ENCODE assay signal across 8 mouse cellular contexts in genomic region chr3:9573581-9573980, GRCm38 (mm10). TPM values are rescaled to one million over a fixed set of nuclear protein-coding genes. Genes with fewer than 3 reads are reported as not detected.
DNase-seq lines count a peak whose midpoint lies in the region; ATAC-seq and TF ChIP-seq lines count a peak whose summit lies in the region.

No protein-coding gene starts in this region.

- no peak overlapping the region for H3K9ac ChIP-seq in heart, postnatal 0 days (replicated peaks; ENCODE audit: low read depth, low read length)
- no peak overlapping the region for H3K9ac ChIP-seq in limb, embryonic 12.5 days (replicated peaks)

- peak; percentile 55; the same call in 1 of the 2 replicates for TF ChIP-seq EP300 in heart, postnatal 0 days (IDR thresholded peaks at IDR 0.05; ENCODE audit: low read depth)

- no peak overlapping the region for H3K4me2 ChIP-seq in heart, postnatal 0 days (ENCODE audit: low read depth, low read length)
- no peak overlapping the region for H3K4me2 ChIP-seq in limb, embryonic 12.5 days
- H3K4me2 ChIP-seq in myocyte (ENCODE audit: low read depth) = peak overlapping the region; percentile 31

- H3K4me3 ChIP-seq in heart, postnatal 0 days (ENCODE audit: low read depth, low read length) = no peak overlapping the region
- no peak overlapping the region for H3K4me3 ChIP-seq in limb, embryonic 12.5 days (replicated peaks)
- no peak overlapping the region for H3K4me3 ChIP-seq in myocyte

- WGBS in heart, postnatal 0 days = 5% methylated on average over 6 of the region's 6 CpGs
- 11% methylated on average over 6 of the region's 6 CpGs for WGBS in limb, embryonic 12.5 days

- H3K27ac ChIP-seq in heart, postnatal 0 days (ENCODE audit: low read depth) = no peak overlapping the region
- no peak overlapping the region; the same call in 1 of the 2 replicates for H3K27ac ChIP-seq in limb, embryonic 12.5 days

- peak; percentile 87 for ATAC-seq in heart, postnatal 0 days (ENCODE audit: insufficient read depth, low read depth)
- peak; percentile 61; the same call in 1 of the 2 replicates for ATAC-seq in limb, embryonic 12.5 days (ENCODE audit: insufficient number of reproducible peaks, insufficient read depth, low FRiP score, low TSS enrichment, low read depth)

- no peaks in the 10 kb centered on the region for H3K36me3 ChIP-seq in heart, postnatal 0 days (replicated peaks; ENCODE audit: control insufficient read depth, insufficient read depth, low read length)
- H3K36me3 ChIP-seq in limb, embryonic 12.5 days = no peaks in the 10 kb centered on the region
- no peaks in the 10 kb centered on the region for H3K36me3 ChIP-seq in myocyte (ENCODE audit: control insufficient read depth, insufficient read depth)

- no peak overlapping the region for H3ac ChIP-seq in myocyte (ENCODE audit: control insufficient read depth, insufficient read length)

- no peaks in the 10 kb centered on the region for H3K27me3 ChIP-seq in heart, postnatal 0 days (ENCODE audit: control insufficient read depth, insufficient read depth, low read length)
- H3K27me3 ChIP-seq in limb, embryonic 12.5 days = no peaks in the 10 kb centered on the region
- no peaks in the 10 kb centered on the region for H3K27me3 ChIP-seq in myocyte (ENCODE audit: control insufficient read depth, insufficient read depth, insufficient read length)

- TF ChIP-seq POLR2A in myocyte (IDR thresholded peaks at IDR 0.05; ENCODE audit: insufficient read length, low read depth) = no peak

- no peak for TF ChIP-seq CTCF in heart, postnatal 0 days (IDR thresholded peaks at IDR 0.05; ENCODE audit: low read depth)

- H3K9me3 ChIP-seq in heart, postnatal 0 days (replicated peaks; ENCODE audit: control insufficient read depth, low read length) = no peaks in the 10 kb centered on the region
- H3K9me3 ChIP-seq in limb, embryonic 12.5 days = no peaks in the 10 kb centered on the region

- H3K4me1 ChIP-seq in heart, postnatal 0 days (ENCODE audit: control insufficient read depth, insufficient read depth) = peaks cover 19% of the 10 kb centered on the region
- H3K4me1 ChIP-seq in limb, embryonic 12.5 days (replicated peaks) = peaks cover 66% of the 10 kb centered on the region

- H3K79me2 ChIP-seq in myocyte (ENCODE audit: control insufficient read depth, insufficient read depth) = no peaks in the 10 kb centered on the region

- DNase-seq in 416B (ENCODE audit: low read depth) = peak; percentile 98
- DNase-seq in adrenal gland, postnatal 36 days = peak; percentile 23 to 53
- peak; percentile 90 for DNase-seq in heart, postnatal 0 days (ENCODE audit: low spot score)
- no peak for DNase-seq in layer of hippocampus, postnatal 14 days (ENCODE audit: low spot score in 2 of 2)
- DNase-seq in layer of hippocampus, adult 8-10 months (ENCODE audit: low spot score in 2 of 2) = no peak
- DNase-seq in thymus, adult 18-20 months = no peak

TF ChIP-seq in myocyte, 11 proteins besides CTCF, POLR2A, EP300 and RAD21:
- TF ChIP-seq USF1 (IDR thresholded peaks at IDR 0.05; ENCODE audit: low read depth) (peak; percentile 81), CEBPB (IDR thresholded peaks at IDR 0.05; ENCODE audit: insufficient read depth, poor library complexity, severe bottlenecking) (no peak)

RNA-seq across cellular contexts. Expression of gene Zfp704, which starts 36.3 kb away (rescaled TPM):
- 10 to 100 TPM; 11.7 to 15.3 TPM for total RNA-seq in adrenal gland, postnatal 36 days (2021)
- 15.8 and 17.2 TPM in 2 replicates for total RNA-seq in heart, postnatal 0 days (2014; rRNA removed; ENCODE audit: low replicate concordance)
- polyA plus RNA-seq in heart, postnatal 0 days (2015; fragmentation: Nextera tagmentation; extraction: Ambion mirVana) = 3.5 and 3.7 TPM in 2 replicates
- polyA plus RNA-seq in limb, embryonic 12.5 days (2016; fragmentation: Nextera tagmentation; extraction: Ambion mirVana) = 11.7 and 12.0 TPM in 2 replicates
- polyA plus RNA-seq in myocyte (2012; fragmentation: generic; extraction: Trizol) = 0.80 TPM
- total RNA-seq in layer of hippocampus, postnatal 14 days (2021) = 10 to 100 TPM; 38.3 to 38.9 TPM
- total RNA-seq in layer of hippocampus, adult 8-10 months (2022) = 10 to 100 TPM; 25.7 to 32.4 (median 29.3) TPM

Comparison
In these comparisons a context has a peak if more than half of its experiments do, and no peak if none do; other contexts are left out.
1. DNase-seq: peak in 416B (single experiment), adrenal gland, postnatal 36 days (2 of 2) and heart, postnatal 0 days (single experiment); none in layer of hippocampus, postnatal 14 days (0 of 2), layer of hippocampus, adult 8-10 months (0 of 2) and thymus, adult 18-20 months (0 of 2).